Comparison of ENCODE assay signal across 7 mouse cellular contexts in the genomic region with DNA sequence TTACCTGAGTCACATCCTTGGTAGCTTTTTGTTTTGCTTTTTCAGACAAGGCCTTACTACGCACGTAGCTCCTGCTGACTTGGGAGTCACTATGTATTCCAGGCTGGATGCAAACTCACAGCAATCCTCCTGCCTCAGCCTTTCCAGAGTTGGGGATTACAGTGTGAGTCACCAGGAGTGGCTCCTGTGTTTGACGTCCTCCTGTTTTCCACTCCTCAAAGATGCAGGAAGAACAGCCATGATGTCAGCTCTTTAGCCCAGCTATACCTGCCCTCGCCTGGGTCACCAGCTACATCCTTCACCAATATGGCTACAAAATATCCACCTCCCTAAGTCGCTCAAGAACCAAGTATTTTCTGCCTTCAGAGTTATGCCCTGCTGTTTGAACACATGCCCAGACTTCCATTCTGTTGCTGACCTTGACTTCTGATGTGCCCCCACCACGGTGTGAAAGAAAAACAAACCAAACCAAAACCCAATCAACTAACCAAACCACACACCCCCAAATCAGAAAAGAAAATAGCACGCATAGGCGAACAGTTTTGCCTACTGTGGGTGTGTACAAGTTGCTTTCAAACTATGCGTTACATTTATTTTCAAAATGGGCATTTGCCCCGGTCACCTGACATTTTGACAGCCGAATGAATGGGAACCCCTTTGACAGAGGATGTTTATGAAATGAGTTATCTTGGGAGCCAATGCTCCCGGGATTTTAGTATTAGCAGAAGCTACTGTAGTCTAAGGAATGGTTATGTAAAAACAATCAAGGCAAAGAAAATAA. TPM values are rescaled to one million over a fixed set of nuclear protein-coding genes. Genes with fewer than 3 reads are reported as not detected.
DNase-seq lines count a peak whose midpoint lies in the region; ATAC-seq lines count a peak whose summit lies in the region.

No protein-coding gene starts in this region.

- H3K9me3 ChIP-seq in lung, embryonic 15.5 days = no peaks in the 10 kb centered on the region
- no peaks in the 10 kb centered on the region for H3K9me3 ChIP-seq in forebrain, embryonic 11.5 days (ENCODE audit: control insufficient read depth, low read length)
- H3K9me3 ChIP-seq in limb, embryonic 12.5 days = no peaks in the 10 kb centered on the region

- no peak for ATAC-seq in lung, embryonic 15.5 days (ENCODE audit: borderline replicate concordance, extremely low read depth, low FRiP score, low TSS enrichment)
- ATAC-seq in forebrain, embryonic 11.5 days (replicated peaks; ENCODE audit: low FRiP score) = no peak
- ATAC-seq in limb, embryonic 12.5 days (ENCODE audit: insufficient number of reproducible peaks, insufficient read depth, low FRiP score, low TSS enrichment, low read depth) = no peak

- DNase-seq in lung, postnatal 4 days = no peak
- no peak for DNase-seq in forebrain, embryonic 11.5 days (ENCODE audit: low spot score)
- peak; percentile 31 for DNase-seq in splenic B cell, adult 2 months (ENCODE audit: low read depth, low spot score)
- no peak for DNase-seq in layer of hippocampus, adult 11-12 months (ENCODE audit: low spot score)
- DNase-seq in adrenal gland, postnatal 25 days = no peak

- H3K36me3 ChIP-seq in lung, embryonic 15.5 days = no peaks in the 10 kb centered on the region
- H3K36me3 ChIP-seq in forebrain, embryonic 11.5 days (ENCODE audit: control insufficient read depth, insufficient read depth, low read length) = no peaks in the 10 kb centered on the region
- H3K36me3 ChIP-seq in limb, embryonic 12.5 days = no peaks in the 10 kb centered on the region; the same call in 1 of the 2 replicates
- H3K36me3 ChIP-seq in splenic B cell, adult 2 months (ENCODE audit: control insufficient read depth, insufficient read depth, low read length, poor library complexity, severe bottlenecking) = no peaks in the 10 kb centered on the region

- no peak overlapping the region for H3K27ac ChIP-seq in lung, embryonic 15.5 days
- H3K27ac ChIP-seq in forebrain, embryonic 11.5 days (ENCODE audit: low read depth, low read length) = no peak overlapping the region
- H3K27ac ChIP-seq in limb, embryonic 12.5 days = no peak overlapping the region

- WGBS in lung, embryonic 15.5 days = 64% methylated on average over 12 of the region's 12 CpGs
- WGBS in forebrain, embryonic 11.5 days = 84% methylated on average over 12 of the region's 12 CpGs
- 88% methylated on average over 12 of the region's 12 CpGs for WGBS in limb, embryonic 12.5 days

- H3K27me3 ChIP-seq in lung, embryonic 15.5 days = no peaks in the 10 kb centered on the region
- peaks cover 2% of the 10 kb centered on the region; the same call in 1 of the 2 replicates for H3K27me3 ChIP-seq in forebrain, embryonic 11.5 days (ENCODE audit: control insufficient read depth, insufficient read depth, low read length)
- H3K27me3 ChIP-seq in limb, embryonic 12.5 days = peaks cover 12% of the 10 kb centered on the region; the same call in 1 of the 2 replicates
- no peaks in the 10 kb centered on the region for H3K27me3 ChIP-seq in splenic B cell, adult 2 months (ENCODE audit: control insufficient read depth, insufficient read depth, low read length, poor library complexity, severe bottlenecking)

- peaks cover 36% of the 10 kb centered on the region; the same call in 1 of the 2 replicates for H3K4me1 ChIP-seq in lung, embryonic 15.5 days
- peaks cover 5% of the 10 kb centered on the region; the same call in 1 of the 2 replicates for H3K4me1 ChIP-seq in forebrain, embryonic 11.5 days (replicated peaks; ENCODE audit: control insufficient read depth, insufficient read depth, low read length)
- H3K4me1 ChIP-seq in limb, embryonic 12.5 days (replicated peaks) = peaks cover 32% of the 10 kb centered on the region

- H3K9ac ChIP-seq in lung, embryonic 15.5 days = no peak overlapping the region
- no peak overlapping the region for H3K9ac ChIP-seq in forebrain, embryonic 11.5 days (ENCODE audit: low read length)
- no peak overlapping the region for H3K9ac ChIP-seq in limb, embryonic 12.5 days (replicated peaks)

- H3K4me2 ChIP-seq in lung, embryonic 15.5 days = peak overlapping the region; percentile 90
- H3K4me2 ChIP-seq in forebrain, embryonic 11.5 days (ENCODE audit: low read depth, low read length, severe bottlenecking) = peak overlapping the region; percentile 73; the same call in 1 of the 2 replicates
- H3K4me2 ChIP-seq in limb, embryonic 12.5 days = peak overlapping the region; percentile 92

- peak overlapping the region; percentile 96 for H3K4me3 ChIP-seq in lung, embryonic 15.5 days
- peak overlapping the region; percentile 75; the same call in 1 of the 2 replicates for H3K4me3 ChIP-seq in forebrain, embryonic 11.5 days (ENCODE audit: low read depth, low read length)
- H3K4me3 ChIP-seq in limb, embryonic 12.5 days (replicated peaks) = peak overlapping the region; percentile 83

RNA-seq across cellular contexts. Expression of a gene that starts 1.6 kb away (rescaled TPM):
- polyA plus RNA-seq in lung, embryonic 15.5 days (2015; fragmentation: Nextera tagmentation; extraction: Ambion mirVana) = 14.2 and 17.7 TPM in 2 replicates
- 15.9 and 17.3 TPM in 2 replicates for polyA plus RNA-seq in forebrain, embryonic 11.5 days (2014; fragmentation: Nextera tagmentation; extraction: Ambion mirVana)
- polyA plus RNA-seq in limb, embryonic 12.5 days (2016; fragmentation: Nextera tagmentation; extraction: Ambion mirVana) = 15.3 and 19.8 TPM in 2 replicates
- total RNA-seq in adrenal gland, postnatal 25 days (2021) = 50.9 and 66.0 TPM in 2 replicates

RNA-seq across cellular contexts. Expression of a gene that starts 11.9 kb away (rescaled TPM):
- 32.3 and 33.3 TPM in 2 replicates for polyA plus RNA-seq in lung, embryonic 15.5 days (2015; fragmentation: Nextera tagmentation; extraction: Ambion mirVana)
- polyA plus RNA-seq in forebrain, embryonic 11.5 days (2014; fragmentation: Nextera tagmentation; extraction: Ambion mirVana) = 30.7 and 32.2 TPM in 2 replicates
- 36.4 and 38.9 TPM in 2 replicates for polyA plus RNA-seq in limb, embryonic 12.5 days (2016; fragmentation: Nextera tagmentation; extraction: Ambion mirVana)
- 54.1 and 63.6 TPM in 2 replicates for total RNA-seq in adrenal gland, postnatal 25 days (2021)
